Mouse (Mus musculus): ENCODE data around the gene Prnp.

Gene Prnp

GRCm38 (mm10) chr2:131906846-131907245 lies 2.9 kb upstream of the Prnp start:
- DNase-seq (ENCODE audit: low read depth, low spot score), result no peak

- no peak for DNase-seq (ENCODE audit: low read depth, low spot score)
Measured at GRCm38 (mm10) chr2:131907311-131907710, 2.4 kb upstream of the Prnp start.

GRCm38 (mm10) chr2:131908351-131908861 lies 1.3 kb upstream of the Prnp start:
- no peak for DNase-seq (ENCODE audit: low read depth, low spot score)

GRCm38 (mm10) chr2:131908906-131909305 lies 822 bp upstream of the Prnp start:
- DNase-seq (ENCODE audit: low read depth, low spot score), result no peak

GRCm38 (mm10) chr2:131910847-131911246 lies 1.1 kb downstream of the Prnp start:
- DNase-seq (ENCODE audit: low read depth, low spot score), result no peak

GRCm38 (mm10) chr2:131911341-131911740 lies 1.6 kb downstream of the Prnp start:
- DNase-seq (ENCODE audit: low read depth, low spot score), result peak; percentile 95

- DNase-seq (ENCODE audit: low read depth, low spot score), result peak; percentile 45
Measured at GRCm38 (mm10) chr2:131912526-131913258, 3.0 kb downstream of the Prnp start.

GRCm38 (mm10) chr2:131932275-131932902 lies 22.7 kb downstream of the Prnp start:
- no peak for DNase-seq (ENCODE audit: low read depth, low spot score)

GRCm38 (mm10) chr2:131933013-131933412 lies 23.3 kb downstream of the Prnp start:
- DNase-seq (ENCODE audit: low read depth, low spot score), result no peak

GRCm38 (mm10) chr2:131933598-131933997 lies 23.9 kb downstream of the Prnp start:
- peak; percentile 53 for DNase-seq (ENCODE audit: low read depth, low spot score)

- DNase-seq (ENCODE audit: low read depth, low spot score), result no peak
Measured at GRCm38 (mm10) chr2:131934243-131934642, 24.5 kb downstream of the Prnp start.

GRCm38 (mm10) chr2:131935390-131936105 lies 25.8 kb downstream of the Prnp start:
- peak; percentile 81 for DNase-seq (ENCODE audit: low read depth, low spot score)

GRCm38 (mm10) chr2:131936410-131936809 lies 26.7 kb downstream of the Prnp start:
- no peak for DNase-seq (ENCODE audit: low read depth, low spot score)

- DNase-seq (ENCODE audit: low read depth, low spot score), result peak; percentile 90
Measured at GRCm38 (mm10) chr2:131939404-131940111, 29.8 kb downstream of the Prnp start.

- DNase-seq (ENCODE audit: low read depth, low spot score), result no peak
Measured at GRCm38 (mm10) chr2:131940506-131940905, 30.8 kb downstream of the Prnp start.

GRCm38 (mm10) chr2:131941501-131941900 lies 31.8 kb downstream of the Prnp start:
- no peak for DNase-seq (ENCODE audit: low read depth, low spot score)

GRCm38 (mm10) chr2:131944370-131944769 lies 34.6 kb downstream of the Prnp start:
- no peak for DNase-seq (ENCODE audit: low read depth, low spot score)

GRCm38 (mm10) chr2:131945225-131945624 lies 35.5 kb downstream of the Prnp start:
- DNase-seq (ENCODE audit: low read depth, low spot score), result no peak

GRCm38 (mm10) chr2:131945765-131946164 lies 36.0 kb downstream of the Prnp start:
- peak; percentile 39 for DNase-seq (ENCODE audit: low read depth, low spot score)

GRCm38 (mm10) chr2:131946351-131946750 lies 36.6 kb downstream of the Prnp start:
- DNase-seq (ENCODE audit: low read depth, low spot score), result no peak

GRCm38 (mm10) chr2:131948156-131948555 lies 38.4 kb downstream of the Prnp start:
- no peak for DNase-seq (ENCODE audit: low read depth, low spot score)
